15 mouse cellular contexts compared by ENCODE assay signal in genomic region chr17:30484446-30485066, GRCm38 (mm10).
"Had no signal": no experiment of that assay in that cellular context is flagged by ENCODE, and none has a peak within 500 bp of the region (broad histone marks: within the 10 kb centered on the region; RNA-seq: fewer than 3 reads in every experiment).

No protein-coding gene starts in this region.

- DNase-seq: kidney, postnatal 36 days; left cerebral cortex, postnatal 4 days; lung, adult 2 months; lung, postnatal 36 days; midbrain, embryonic 14.5 days; right cerebral cortex, adult 18-20 months; right cerebral cortex, postnatal 25 days; thymus, adult 18-20 months; thymus, postnatal 25 days had no signal

- H3K9ac ChIP-seq: limb, embryonic 13.5 days; liver, embryonic 15.5 days; neural tube, embryonic 15.5 days had no signal

- H3K4me3 ChIP-seq: limb, embryonic 13.5 days; liver, embryonic 15.5 days; midbrain, embryonic 10.5 days; myocyte; neural tube, embryonic 15.5 days had no signal

- H3K27ac ChIP-seq: kidney, postnatal 0 days; limb, embryonic 13.5 days; liver, embryonic 15.5 days; midbrain, embryonic 10.5 days; neural tube, embryonic 15.5 days had no signal

- H3K4me1 ChIP-seq: limb, embryonic 13.5 days; liver, embryonic 15.5 days had no signal

- H3K36me3 ChIP-seq: liver, embryonic 15.5 days; neural tube, embryonic 15.5 days had no signal

- H3K27me3 ChIP-seq: limb, embryonic 13.5 days; liver, embryonic 15.5 days; neural tube, embryonic 15.5 days had no signal
